Mouse (Mus musculus) brain, adult 10 weeks (tissue): ENCODE results near the gene Pnliprp2. TPM values are rescaled to one million over a fixed set of nuclear protein-coding genes. Genes with fewer than 3 reads are reported as not detected.

Experiments used
- polyA plus RNA-seq: library from polyadenylated mRNA; stranded (reverse); fragments of 350-450 nt; fragmentation: Illumina TruSeq; extraction: RNeasy Lipid Tissue Mini Kit (QIAGEN cat#74804); gene quantifications from one replicate; pipeline ENCODE4 v1.2.3, GENCODE M21; 2015; ENCODE audit warnings: low read depth, low replicate concordance

Gene Pnliprp2
- polyA plus RNA-seq: not detected

GRCm38 (mm10) chr19:58759423-58759822 is at the start of gene Pnliprp2:
Gene Pnliprp2 (plus strand): TSS chr19:58759719.

GRCm38 (mm10) chr19:58728445-58729031 is 31.0 kb upstream of the Pnliprp2 start, which contains the start of gene Pnliprp1:
Gene Pnliprp1 (plus strand): TSS chr19:58728887.

DNA sequence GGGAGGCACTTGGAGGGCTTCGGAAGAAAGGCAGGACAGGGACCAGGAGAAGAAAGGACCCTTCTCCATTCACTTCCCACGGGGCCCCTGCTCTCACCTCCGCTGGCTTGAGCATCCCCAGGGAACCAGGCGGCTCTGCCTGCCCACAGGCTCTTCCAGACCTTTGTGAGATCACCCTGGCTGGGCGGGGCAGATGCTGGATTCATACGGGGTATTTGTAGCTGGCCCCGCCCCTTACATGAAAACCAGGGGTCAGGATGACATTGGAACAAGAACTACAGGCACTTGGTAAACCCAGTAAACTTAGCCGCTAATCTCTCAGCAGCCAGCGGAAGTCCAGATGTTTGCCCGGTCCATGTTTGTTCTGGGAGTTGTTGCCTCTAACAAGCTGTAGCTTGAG is 34.8 kb downstream of the Pnliprp2 start, which contains the start of gene 1700019N19Rik:
Gene 1700019N19Rik, minus strand, starts transcription at position 178 of the 400 bp plus-strand sequence.

Other genes with a start within 250 kb of the Pnliprp2 start
- gene Ccdc172, start 247.7 kb upstream of the Pnliprp2 start, polyA plus RNA-seq: not detected
- 3.1 TPM for gene Pnlip, start 107.2 kb upstream of the Pnliprp2 start, polyA plus RNA-seq
- not detected for gene Pnliprp1, start 30.8 kb upstream of the Pnliprp2 start, polyA plus RNA-seq
- not detected for gene 1700019N19Rik, start 34.7 kb downstream of the Pnliprp2 start, polyA plus RNA-seq
- 3.0 TPM for gene Eno4, start 183.7 kb downstream of the Pnliprp2 start, polyA plus RNA-seq
- gene Hspa12a, start 183.9 kb downstream of the Pnliprp2 start, polyA plus RNA-seq: 118 TPM